In the genomic region with DNA sequence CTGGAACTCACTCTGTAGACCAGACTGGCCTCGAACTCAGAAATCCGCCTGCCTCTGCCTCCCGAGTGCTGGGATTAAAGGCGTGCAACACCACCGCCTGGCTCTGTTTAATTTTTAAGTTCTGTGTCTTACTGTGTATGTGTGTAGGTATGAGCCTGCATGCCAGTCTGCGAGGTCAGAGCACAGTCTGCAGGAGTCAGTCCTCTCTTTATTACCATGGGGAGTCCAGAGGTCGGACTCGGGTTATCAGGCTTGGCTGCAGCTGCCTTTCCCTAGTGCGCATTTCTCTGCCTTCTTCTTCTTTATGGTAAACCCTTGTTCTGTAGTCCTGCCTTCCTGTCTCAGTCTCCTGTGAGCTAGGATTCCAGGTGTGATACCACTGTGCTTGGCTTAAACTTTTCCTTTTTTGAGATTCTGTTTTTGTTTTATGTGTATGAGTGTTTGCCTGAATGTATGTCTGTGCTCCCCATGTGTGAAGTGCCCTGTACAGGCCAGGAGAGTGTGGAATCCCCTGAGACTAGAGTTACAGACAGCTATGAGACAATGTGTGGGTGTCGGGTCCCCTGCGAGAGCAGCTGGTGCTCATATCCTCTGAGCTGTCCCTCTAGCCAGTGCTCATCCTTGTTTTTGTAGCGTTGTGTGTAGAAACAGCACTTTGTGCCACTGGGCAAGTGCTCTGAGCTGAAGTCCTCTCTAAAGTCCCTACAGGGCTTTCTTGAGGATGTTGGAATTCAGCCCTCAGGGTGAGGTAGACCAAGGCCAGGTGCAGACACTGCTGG, we compare ENCODE assay signal across 16 mouse cellular contexts. TPM values are rescaled to one million over a fixed set of nuclear protein-coding genes. Genes with fewer than 3 reads are reported as not detected.
DNase-seq lines count a peak whose midpoint lies in the region; ATAC-seq and TF ChIP-seq lines count a peak whose summit lies in the region.
"Had no signal": no experiment of that assay in that cellular context is flagged by ENCODE, and none has a peak within 500 bp of the region (broad histone marks: within the 10 kb centered on the region; RNA-seq: fewer than 3 reads in every experiment).

No protein-coding gene starts in this region.

- H3K36me3 ChIP-seq in forebrain, embryonic 14.5 days (ENCODE audit: control insufficient read depth, insufficient read depth, low read length): peaks cover 7% of the 10 kb centered on the region; the same call in 1 of the 2 replicates
- H3K36me3 ChIP-seq in forebrain, embryonic 10.5 days (replicated peaks): peaks cover 49% of the 10 kb centered on the region
- no peaks in the 10 kb centered on the region; the same call in 1 of the 2 replicates for H3K36me3 ChIP-seq in hindbrain, postnatal 0 days (ENCODE audit: insufficient read depth, low read length)
- H3K36me3 ChIP-seq in hindbrain, embryonic 13.5 days: peaks cover 32% of the 10 kb centered on the region
- no peaks in the 10 kb centered on the region for H3K36me3 ChIP-seq in stomach, embryonic 16.5 days (ENCODE audit: control insufficient read depth, insufficient read depth, low read length)
- no peaks in the 10 kb centered on the region for H3K36me3 ChIP-seq in stomach, postnatal 0 days (ENCODE audit: control insufficient read depth, insufficient read depth, low read length)
- H3K36me3 ChIP-seq: lung, embryonic 15.5 days had no signal

- H3K4me3 ChIP-seq in forebrain, embryonic 14.5 days (ENCODE audit: low read depth, low read length): no peak overlapping the region
- no peak overlapping the region for H3K4me3 ChIP-seq in forebrain, embryonic 10.5 days
- H3K4me3 ChIP-seq in hindbrain, postnatal 0 days (ENCODE audit: low read length): no peak overlapping the region
- no peak overlapping the region for H3K4me3 ChIP-seq in hindbrain, embryonic 13.5 days
- H3K4me3 ChIP-seq in stomach, embryonic 16.5 days (replicated peaks; ENCODE audit: low read length): no peak overlapping the region
- no peak overlapping the region for H3K4me3 ChIP-seq in stomach, postnatal 0 days (ENCODE audit: low read depth, low read length)
- H3K4me3 ChIP-seq: forebrain, embryonic 12.5 days; liver, embryonic 12.5 days; lung, embryonic 15.5 days; midbrain, embryonic 10.5 days had no signal

- no peaks in the 10 kb centered on the region for H3K27me3 ChIP-seq in forebrain, embryonic 14.5 days (replicated peaks; ENCODE audit: control insufficient read depth, insufficient read depth, low read length)
- H3K27me3 ChIP-seq in forebrain, embryonic 10.5 days (ENCODE audit: poor library complexity, severe bottlenecking): peaks cover 5% of the 10 kb centered on the region; the same call in 1 of the 2 replicates
- no peaks in the 10 kb centered on the region for H3K27me3 ChIP-seq in hindbrain, postnatal 0 days (ENCODE audit: insufficient read depth, low read length)
- H3K27me3 ChIP-seq in hindbrain, embryonic 13.5 days: peaks cover 26% of the 10 kb centered on the region
- H3K27me3 ChIP-seq in stomach, embryonic 16.5 days (ENCODE audit: control insufficient read depth, insufficient read depth, low read length): no peaks in the 10 kb centered on the region
- H3K27me3 ChIP-seq in stomach, postnatal 0 days (ENCODE audit: control insufficient read depth, insufficient read depth, low read length): no peaks in the 10 kb centered on the region
- H3K27me3 ChIP-seq: liver, embryonic 12.5 days; lung, embryonic 15.5 days had no signal

- no peak overlapping the region for H3K4me2 ChIP-seq in forebrain, embryonic 14.5 days (ENCODE audit: low read length)
- no peak overlapping the region for H3K4me2 ChIP-seq in hindbrain, postnatal 0 days (ENCODE audit: low read depth, low read length)
- no peak overlapping the region for H3K4me2 ChIP-seq in hindbrain, embryonic 13.5 days
- H3K4me2 ChIP-seq in stomach, embryonic 16.5 days (ENCODE audit: low read depth, low read length): no peak overlapping the region
- H3K4me2 ChIP-seq in stomach, postnatal 0 days (replicated peaks; ENCODE audit: low read depth): no peak overlapping the region
- H3K4me2 ChIP-seq: forebrain, embryonic 12.5 days; liver, embryonic 12.5 days; lung, embryonic 15.5 days had no signal

- no peak for DNase-seq in forebrain, embryonic 14.5 days (ENCODE audit: low spot score)
- DNase-seq in forebrain, embryonic 10.5 days (ENCODE audit: extremely low spot score, low spot score): no peak
- DNase-seq in hindbrain, postnatal 0 days (ENCODE audit: low spot score): no peak
- no peak for DNase-seq in stomach, postnatal 0 days (ENCODE audit: low spot score)
- DNase-seq in yolk sac, embryonic 10.5 days (ENCODE audit: low spot score): peak; percentile 70
- no peak for DNase-seq in thymus, postnatal 14 days
- DNase-seq: kidney, adult 8-10 months; kidney, postnatal 4 days had no signal

- no peaks in the 10 kb centered on the region for H3K9me3 ChIP-seq in forebrain, embryonic 14.5 days (replicated peaks; ENCODE audit: control insufficient read depth, low read length)
- H3K9me3 ChIP-seq in forebrain, embryonic 10.5 days: no peaks in the 10 kb centered on the region
- no peaks in the 10 kb centered on the region for H3K9me3 ChIP-seq in hindbrain, postnatal 0 days (ENCODE audit: low read length)
- H3K9me3 ChIP-seq in hindbrain, embryonic 13.5 days: no peaks in the 10 kb centered on the region
- no peaks in the 10 kb centered on the region for H3K9me3 ChIP-seq in stomach, embryonic 16.5 days (replicated peaks; ENCODE audit: control insufficient read depth, low read length)
- H3K9me3 ChIP-seq in stomach, postnatal 0 days (ENCODE audit: control insufficient read depth, low read length): no peaks in the 10 kb centered on the region
- H3K9me3 ChIP-seq: forebrain, embryonic 12.5 days; liver, embryonic 12.5 days; lung, embryonic 15.5 days; midbrain, embryonic 10.5 days had no signal

- TF ChIP-seq CTCF in hindbrain, postnatal 0 days (IDR thresholded peaks at IDR 0.05; ENCODE audit: low read depth): no peak
- TF ChIP-seq CTCF in stomach, postnatal 0 days (IDR thresholded peaks at IDR 0.05; ENCODE audit: low read depth): no peak

- 0 out of 2 replicates have a peak overlapping the region, but pooled peaks have one; percentile 9 for H3K27ac ChIP-seq in forebrain, embryonic 14.5 days (ENCODE audit: low read depth, low read length)
- H3K27ac ChIP-seq in forebrain, embryonic 10.5 days: no peak overlapping the region
- H3K27ac ChIP-seq in hindbrain, postnatal 0 days: peak overlapping the region; percentile 84
- H3K27ac ChIP-seq in hindbrain, embryonic 13.5 days: no peak overlapping the region
- no peak overlapping the region for H3K27ac ChIP-seq in stomach, embryonic 16.5 days (ENCODE audit: low read length)
- no peak overlapping the region for H3K27ac ChIP-seq in stomach, postnatal 0 days (replicated peaks)
- H3K27ac ChIP-seq: forebrain, embryonic 12.5 days; liver, embryonic 12.5 days; lung, embryonic 15.5 days; midbrain, embryonic 10.5 days had no signal

- no peaks in the 10 kb centered on the region for H3K4me1 ChIP-seq in forebrain, embryonic 14.5 days (ENCODE audit: control insufficient read depth, insufficient read depth, low read length)
- peaks cover 27% of the 10 kb centered on the region for H3K4me1 ChIP-seq in forebrain, embryonic 10.5 days
- H3K4me1 ChIP-seq in hindbrain, postnatal 0 days (ENCODE audit: insufficient read depth, low read length): 0 out of 2 replicates have a peak, but pooled peaks cover 9% of the 10 kb centered on the region
- H3K4me1 ChIP-seq in hindbrain, embryonic 13.5 days (replicated peaks): peaks cover 22% of the 10 kb centered on the region
- no peaks in the 10 kb centered on the region for H3K4me1 ChIP-seq in stomach, embryonic 16.5 days (ENCODE audit: control insufficient read depth, insufficient read depth, low read length)
- H3K4me1 ChIP-seq in stomach, postnatal 0 days (replicated peaks; ENCODE audit: control insufficient read depth, insufficient read depth): no peaks in the 10 kb centered on the region
- H3K4me1 ChIP-seq: liver, embryonic 12.5 days had no signal

- TF ChIP-seq EP300 in stomach, postnatal 0 days (optimal IDR thresholded peaks at IDR 0.05): no peak

- ATAC-seq in forebrain, embryonic 14.5 days: no peak
- ATAC-seq in hindbrain, postnatal 0 days: no peak
- no peak for ATAC-seq in hindbrain, embryonic 13.5 days (ENCODE audit: low FRiP score)
- ATAC-seq in stomach, embryonic 16.5 days (ENCODE audit: insufficient read depth, low FRiP score): 0 out of 2 replicates have a peak, but pooled peaks have one; percentile 19
- no peak for ATAC-seq in stomach, postnatal 0 days (ENCODE audit: low FRiP score, low TSS enrichment)
- ATAC-seq: activated CD4-positive, CD25-positive, alpha-beta regulatory T cell, adult 4 months; liver, embryonic 12.5 days had no signal

- WGBS in forebrain, embryonic 14.5 days: 93% methylated on average over 12 of the region's 12 CpGs
- WGBS in forebrain, embryonic 10.5 days: 88% methylated on average over 12 of the region's 12 CpGs
- WGBS in hindbrain, postnatal 0 days: 85% methylated on average over 12 of the region's 12 CpGs
- WGBS in hindbrain, embryonic 13.5 days: 86% methylated on average over 12 of the region's 12 CpGs
- WGBS in stomach, embryonic 16.5 days: 80% methylated on average over 12 of the region's 12 CpGs
- WGBS in stomach, postnatal 0 days: 80% methylated on average over 12 of the region's 12 CpGs

- no peak overlapping the region for H3K9ac ChIP-seq in forebrain, embryonic 14.5 days (ENCODE audit: low read length)
- no peak overlapping the region for H3K9ac ChIP-seq in hindbrain, postnatal 0 days (replicated peaks; ENCODE audit: low read length)
- no peak overlapping the region for H3K9ac ChIP-seq in hindbrain, embryonic 13.5 days
- no peak overlapping the region for H3K9ac ChIP-seq in stomach, embryonic 16.5 days (ENCODE audit: low read length)
- H3K9ac ChIP-seq in stomach, postnatal 0 days (ENCODE audit: low read length): no peak overlapping the region
- H3K9ac ChIP-seq: forebrain, embryonic 12.5 days; liver, embryonic 12.5 days; lung, embryonic 15.5 days had no signal

RNA-seq across cellular contexts. Expression of a gene that starts 46.1 kb away (rescaled TPM):
- polyA plus RNA-seq in forebrain, embryonic 14.5 days (2014; fragmentation: Nextera tagmentation; extraction: Ambion mirVana): 6.7 and 8.4 TPM in 2 replicates
- polyA plus RNA-seq in forebrain, embryonic 10.5 days (2016; fragmentation: Nextera tagmentation; extraction: Ambion mirVana): 2.5 and 3.0 TPM in 2 replicates
- 167 and 170 TPM in 2 replicates for total RNA-seq in hindbrain, postnatal 0 days (2014; rRNA removed)
- polyA plus RNA-seq in hindbrain, postnatal 0 days (2015; fragmentation: Nextera tagmentation; extraction: Ambion mirVana): 17.1 and 19.0 TPM in 2 replicates
- polyA plus RNA-seq in hindbrain, embryonic 13.5 days (2015; fragmentation: Nextera tagmentation; extraction: Ambion mirVana): 9.0 and 9.3 TPM in 2 replicates
- polyA plus RNA-seq in stomach, embryonic 16.5 days (2015; fragmentation: Nextera tagmentation; extraction: Ambion mirVana): 6.0 and 6.1 TPM in 2 replicates
- 6.9 and 8.4 TPM in 2 replicates for polyA plus RNA-seq in stomach, postnatal 0 days (2015; fragmentation: Nextera tagmentation; extraction: Ambion mirVana)
- total RNA-seq: hematopoietic stem cell, adult 5-6 weeks had no signal
- polyA plus RNA-seq: activated CD4-positive, CD25-positive, alpha-beta regulatory T cell, adult 4 months had no signal

RNA-seq across cellular contexts. Expression of a gene that starts 50.0 kb away (rescaled TPM):
- 168 and 208 TPM in 2 replicates for polyA plus RNA-seq in forebrain, embryonic 14.5 days (2014; fragmentation: Nextera tagmentation; extraction: Ambion mirVana)
- polyA plus RNA-seq in forebrain, embryonic 10.5 days (2016; fragmentation: Nextera tagmentation; extraction: Ambion mirVana): 61.0 and 64.4 TPM in 2 replicates
- 249 and 259 TPM in 2 replicates for total RNA-seq in hindbrain, postnatal 0 days (2014; rRNA removed)
- polyA plus RNA-seq in hindbrain, postnatal 0 days (2015; fragmentation: Nextera tagmentation; extraction: Ambion mirVana): 455 and 488 TPM in 2 replicates
- 269 and 299 TPM in 2 replicates for polyA plus RNA-seq in hindbrain, embryonic 13.5 days (2015; fragmentation: Nextera tagmentation; extraction: Ambion mirVana)
- polyA plus RNA-seq in stomach, embryonic 16.5 days (2015; fragmentation: Nextera tagmentation; extraction: Ambion mirVana): 57.3 and 60.4 TPM in 2 replicates
- 51.7 and 55.0 TPM in 2 replicates for polyA plus RNA-seq in stomach, postnatal 0 days (2015; fragmentation: Nextera tagmentation; extraction: Ambion mirVana)

Comparison
In these comparisons a context has a peak if more than half of its experiments do, and no peak if none do; other contexts are left out.
1. H3K27ac ChIP-seq: peak in forebrain, embryonic 14.5 days (single experiment) and hindbrain, postnatal 0 days (single experiment); none in forebrain, embryonic 10.5 days (single experiment), hindbrain, embryonic 13.5 days (single experiment), stomach, embryonic 16.5 days (single experiment) and stomach, postnatal 0 days (single experiment).